Mouse (Mus musculus) layer of hippocampus, postnatal 14 days (tissue): ENCODE measurements around the gene Cercam. TPM values are rescaled to one million over a fixed set of nuclear protein-coding genes. Genes with fewer than 3 reads are reported as not detected.
"Not testable (repeated sequence)": the region's sequence is repeated elsewhere in the genome, so short reads cannot be mapped to it uniquely, and the experiment has no call there.

Source experiments
- DNase-seq, 2 experiments: peaks; one replicate each; pipeline ENCODE4 v3.0.0; 2021 to 2022; ENCODE audit warnings: low spot score in 2 of 2, mixed read lengths in 1 of 2
- microRNA-seq, 2 experiments: library from miRNA; unstranded; fragments of <30 nt; microRNA quantifications; one replicate each; pipeline ENCODE4 v1.2.0; 2021
- total RNA-seq, 2 experiments: library from RNA; stranded (reverse); gene quantifications; 2 replicates each; pipeline ENCODE4 v1.2.3; 2021

The Cercam gene
- total RNA-seq, 2 experiments from 2014 or later: 8.0 to 12.2 TPM

GRCm38 (mm10) chr2:29891773-29892172, 22.8 kb downstream of the Cercam start:
- no peak for DNase-seq

- no peak for DNase-seq
These were observed 27.1 kb downstream of the Cercam start for GRCm38 (mm10) chr2:29896071-29896470.

DNA sequence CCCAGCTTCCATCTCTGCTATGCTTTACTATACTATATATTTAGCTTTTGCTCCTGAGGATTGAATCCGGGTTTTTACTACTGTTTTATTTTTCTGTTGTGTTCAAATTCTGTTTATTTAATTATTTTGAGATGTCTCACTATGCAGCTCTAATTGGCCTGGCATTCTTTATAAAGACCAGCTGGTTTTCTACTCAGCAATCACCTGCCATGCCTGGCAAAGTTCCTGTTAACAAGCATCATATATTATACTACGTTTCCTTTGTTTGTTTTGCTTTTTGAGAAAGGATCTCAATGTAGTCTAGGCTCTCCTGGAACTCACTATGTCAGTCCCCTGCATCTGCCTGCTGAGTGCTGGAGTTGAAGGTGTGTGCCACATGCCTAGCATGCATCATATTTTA, 28.4 kb downstream of the Cercam start:
- DNase-seq: no peak

- no peak for DNase-seq
These were observed 29.1 kb downstream of the Cercam start for GRCm38 (mm10) chr2:29898081-29898480.

DNA sequence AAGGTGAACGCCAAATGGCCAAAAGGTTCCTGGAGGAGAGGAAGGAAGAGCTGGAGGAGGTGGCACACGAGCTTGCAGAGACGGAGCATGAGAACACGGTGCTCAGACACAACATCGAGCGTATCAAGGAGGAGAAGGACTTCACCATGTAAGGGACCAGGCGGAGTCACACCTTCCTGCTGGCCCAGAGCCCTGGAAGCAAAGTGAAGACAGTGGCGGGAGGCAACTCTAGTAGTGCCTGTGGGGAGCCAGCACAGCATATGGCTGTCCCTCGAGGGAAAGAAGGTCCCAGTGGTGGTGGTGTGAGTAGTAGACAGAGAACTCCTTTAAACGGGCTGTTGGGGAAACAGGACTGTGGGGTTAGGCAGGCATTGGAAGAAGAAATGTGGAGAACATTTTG, 33.2 kb downstream of the Cercam start:
- DNase-seq: no peak

DNA sequence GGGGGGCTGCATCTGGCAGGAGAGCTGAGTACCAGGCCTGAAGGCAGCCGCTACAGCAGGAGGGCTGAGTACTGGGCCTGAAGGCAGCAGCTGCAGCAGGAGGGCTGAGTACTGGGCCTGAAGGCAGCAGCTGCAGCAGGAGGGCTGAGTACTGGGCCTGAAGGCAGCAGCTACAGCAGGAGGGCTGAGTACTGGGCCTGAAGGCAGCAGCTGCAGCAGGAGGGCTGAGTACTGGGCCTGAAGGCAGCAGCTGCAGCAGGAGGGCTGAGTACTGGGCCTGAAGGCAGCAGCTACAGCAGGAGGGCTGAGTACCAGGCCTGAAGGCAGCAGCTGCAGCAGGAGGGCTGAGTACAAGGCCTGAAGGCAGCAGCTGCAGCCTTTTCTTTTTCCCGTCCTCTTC, 39.2 kb downstream of the Cercam start:
- not testable (repeated sequence) for DNase-seq

- DNase-seq: no peak
These were observed 41.1 kb downstream of the Cercam start for GRCm38 (mm10) chr2:29910042-29910441.

- DNase-seq: no peak
These were observed 48.7 kb downstream of the Cercam start for GRCm38 (mm10) chr2:29917621-29918020.

GRCm38 (mm10) chr2:29922011-29922410, 53.0 kb downstream of the Cercam start:
- peak in 1 of 2 experiments; percentile 24 for DNase-seq

DNA sequence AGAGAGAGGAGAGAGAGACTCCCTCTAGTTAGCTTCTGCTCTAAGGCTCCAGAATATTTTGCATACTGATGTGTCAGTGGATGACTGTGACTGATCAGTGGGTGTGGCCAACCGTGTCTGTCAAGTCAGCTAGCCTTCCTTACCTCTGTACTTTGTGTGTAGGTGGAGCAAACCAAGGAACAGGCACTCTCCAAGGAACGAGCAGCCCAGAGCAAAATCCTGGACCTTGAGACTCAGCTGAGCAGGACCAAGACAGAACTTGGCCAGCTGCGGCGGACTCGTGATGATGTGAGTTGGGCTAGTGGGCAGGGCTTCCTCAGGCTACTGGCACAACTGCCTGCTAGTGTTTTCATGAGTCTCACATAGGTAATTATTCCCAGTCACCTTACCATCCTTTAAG, 57.6 kb downstream of the Cercam start:
- no peak for DNase-seq

DNA sequence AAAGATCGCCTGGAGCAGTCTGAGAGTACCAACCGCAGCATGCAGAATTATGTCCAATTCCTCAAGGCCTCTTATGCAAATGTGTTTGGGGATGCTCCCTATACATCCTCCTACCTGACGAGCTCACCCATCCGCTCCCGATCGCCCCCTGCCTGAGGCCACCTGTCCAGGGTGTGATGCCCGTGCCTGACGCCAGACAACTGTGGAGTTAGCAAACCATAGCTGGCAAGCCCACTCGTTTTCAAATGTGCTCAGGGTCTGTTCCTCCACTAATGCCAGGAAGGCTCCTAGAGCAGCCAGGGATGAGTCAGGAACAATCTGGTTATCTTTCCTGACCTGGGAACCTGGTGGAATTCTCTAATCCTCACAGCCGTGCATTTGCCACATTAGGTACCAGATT, 61.5 kb downstream of the Cercam start:
- peak; percentile 43 to 71 for DNase-seq

DNA sequence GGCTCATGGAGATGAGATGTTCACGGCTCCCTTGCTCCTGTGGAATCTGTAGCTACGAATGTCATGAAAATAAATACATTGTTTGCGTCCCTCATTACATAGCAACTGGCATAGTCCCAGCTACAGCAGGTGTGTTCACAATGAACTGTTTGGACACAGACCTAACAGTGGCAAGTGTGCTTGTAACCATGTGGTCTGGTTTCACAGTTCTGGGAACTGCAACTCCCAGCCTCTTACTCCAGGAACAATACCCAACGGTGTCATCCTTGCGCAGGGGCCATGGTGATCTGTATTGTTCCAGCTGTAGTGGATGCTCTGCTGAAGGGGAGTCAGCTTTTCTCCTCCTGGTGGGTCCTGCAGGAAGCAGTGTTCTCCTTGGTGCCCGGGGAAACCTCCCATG, 62.2 kb downstream of the Cercam start:
- DNase-seq: peak in 1 of 2 experiments; percentile 17

Small RNA genes within 50 kb of the gene (microRNA-seq; reads per million reads assigned to microRNA genes)
- gene Mir219a-2: 0 reads per million in 2 experiments
- 0 reads per million in 2 experiments for gene Mir219b

Other genes starting within 250 kb of the Cercam start
- gene Rapgef1, start 249.4 kb upstream of the Cercam start, total RNA-seq: 100 to 1,000 TPM; 118 to 128 TPM
- 1 to 10 TPM in 1 of 2 experiments, under 1 TPM in 1; 0.60 to 1.4 TPM for gene Gm13420, start 117.5 kb upstream of the Cercam start, total RNA-seq
- gene Gm13547, start 109.9 kb upstream of the Cercam start, total RNA-seq: not detected
- gene Coq4, start 81.7 kb upstream of the Cercam start, total RNA-seq: 10 to 100 TPM; 27.2 to 30.7 TPM
- 10 to 100 TPM; 49.0 to 56.9 TPM for gene Trub2, start 80.7 kb upstream of the Cercam start, total RNA-seq
- gene Slc27a4, start 66.5 kb upstream of the Cercam start, total RNA-seq: 10 to 100 TPM; 88.9 to 89.8 TPM
- 10 to 100 TPM; 52.4 to 63.0 TPM for gene Urm1, start 49.1 kb upstream of the Cercam start, total RNA-seq
- 100 to 1,000 TPM in 1 of 2 experiments, 10 to 100 TPM in 1; 91.4 to 107 TPM for gene Odf2, start 20.1 kb downstream of the Cercam start, total RNA-seq
- 10 to 100 TPM; 44.8 to 47.3 TPM for gene Gle1, start 66.3 kb downstream of the Cercam start, total RNA-seq
- 1,000 to 10,000 TPM in 1 of 2 experiments, 100 to 1,000 TPM in 1; 959 to 1,004 TPM for gene Sptan1, start 96.4 kb downstream of the Cercam start, total RNA-seq
- gene Wdr34, start 179.7 kb downstream of the Cercam start, total RNA-seq: 10 to 100 TPM; 38.0 to 38.3 TPM
- gene Set, start 188.2 kb downstream of the Cercam start, total RNA-seq: 100 to 1,000 TPM; 185 to 190 TPM
- 1 to 10 TPM; 1.2 to 2.3 TPM for gene Pkn3, start 208.5 kb downstream of the Cercam start, total RNA-seq
- gene Zdhhc12, start 224.5 kb downstream of the Cercam start, total RNA-seq: 10 to 100 TPM; 14.7 TPM